Mouse (Mus musculus): ENCODE data around the gene Aldh1l2.
"Not testable (repeated sequence)": the region's sequence is repeated elsewhere in the genome, so short reads cannot be mapped to it uniquely, and the experiment has no call there.

Gene Aldh1l2

GRCm38 (mm10) chr10:83533910-83534283, at the start of gene Aldh1l2:
Gene Aldh1l2 (minus strand): TSS chr10:83534140.
- peak; percentile 60 to 76 for DNase-seq (ENCODE audit: low spot score in 2 of 2)

GRCm38 (mm10) chr10:83565449-83566441, 31.8 kb upstream of the Aldh1l2 start:
- no peak for DNase-seq (ENCODE audit: low spot score in 2 of 2)

- no peak for DNase-seq (ENCODE audit: low spot score in 2 of 2)
Observed at GRCm38 (mm10) chr10:83563005-83563404, 29.1 kb upstream of the Aldh1l2 start.

DNA sequence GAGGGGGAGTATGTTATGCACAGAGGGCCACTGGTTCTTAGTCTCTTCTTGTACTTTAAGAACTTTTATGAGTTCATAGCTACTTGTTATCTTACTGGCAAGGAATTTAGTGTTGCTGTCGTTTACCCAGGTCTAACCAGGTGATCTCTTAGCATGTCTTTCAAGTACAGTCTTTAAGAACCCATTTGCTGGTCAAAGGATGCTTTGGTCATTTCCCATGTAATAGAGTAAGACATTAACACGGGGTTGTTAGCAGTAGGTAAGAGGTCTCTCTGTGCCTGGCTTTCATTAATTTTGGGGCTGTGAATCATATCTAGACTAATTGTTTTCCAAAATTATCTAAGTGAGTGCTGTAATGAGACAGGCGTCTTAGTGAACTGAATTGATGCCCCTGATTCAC, 11.4 kb upstream of the Aldh1l2 start:
- DNase-seq (ENCODE audit: low spot score in 2 of 2), result no peak

DNA sequence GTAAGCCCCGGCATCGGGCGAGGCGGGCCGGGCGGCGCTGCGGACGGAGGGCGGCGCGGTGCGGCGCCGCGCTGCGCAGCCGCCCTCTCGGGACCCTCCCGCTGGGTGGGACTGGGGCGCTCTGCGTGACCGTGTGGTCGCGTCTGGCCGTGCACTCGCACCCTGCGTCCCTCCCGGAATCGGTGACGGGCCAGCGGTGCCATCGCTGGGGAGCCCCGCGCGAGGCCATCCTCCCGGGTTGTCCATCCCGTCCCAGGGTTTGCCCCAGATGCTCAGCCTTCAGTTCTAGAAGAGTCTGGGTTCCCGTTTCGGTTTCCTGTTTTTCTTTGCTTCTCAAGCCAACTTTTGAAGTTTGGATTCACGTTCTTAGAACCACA, 10.2 kb upstream of the Aldh1l2 start:
- no peak for DNase-seq (ENCODE audit: low spot score in 2 of 2)

- DNase-seq (ENCODE audit: low spot score in 2 of 2), result peak; percentile 94 to 97
Observed at GRCm38 (mm10) chr10:83543439-83544102, 9.6 kb upstream of the Aldh1l2 start, which contains the start of gene Washc4. Gene Washc4 (plus strand): TSS chr10:83543752.

DNA sequence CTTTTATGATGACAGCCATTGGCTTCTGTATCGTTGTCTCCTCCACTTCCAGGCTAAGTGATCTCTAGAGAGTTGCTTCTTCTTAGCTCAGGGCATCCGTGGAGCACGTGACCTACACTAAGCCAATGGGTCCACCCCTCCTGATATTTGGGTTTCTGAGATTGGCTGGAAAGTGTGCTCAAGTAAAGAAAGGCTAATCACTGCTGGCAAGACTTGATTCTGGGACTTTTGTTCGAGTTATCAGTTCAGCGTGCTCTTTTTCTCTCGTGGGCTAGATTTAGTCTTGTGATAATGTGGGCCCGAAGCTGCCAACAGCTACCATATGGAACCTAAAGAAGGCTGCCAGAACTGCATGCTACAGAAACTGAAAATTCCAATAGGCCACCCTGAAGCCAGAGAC, 8.3 kb upstream of the Aldh1l2 start:
- DNase-seq (ENCODE audit: low spot score in 2 of 2), result no peak

DNA sequence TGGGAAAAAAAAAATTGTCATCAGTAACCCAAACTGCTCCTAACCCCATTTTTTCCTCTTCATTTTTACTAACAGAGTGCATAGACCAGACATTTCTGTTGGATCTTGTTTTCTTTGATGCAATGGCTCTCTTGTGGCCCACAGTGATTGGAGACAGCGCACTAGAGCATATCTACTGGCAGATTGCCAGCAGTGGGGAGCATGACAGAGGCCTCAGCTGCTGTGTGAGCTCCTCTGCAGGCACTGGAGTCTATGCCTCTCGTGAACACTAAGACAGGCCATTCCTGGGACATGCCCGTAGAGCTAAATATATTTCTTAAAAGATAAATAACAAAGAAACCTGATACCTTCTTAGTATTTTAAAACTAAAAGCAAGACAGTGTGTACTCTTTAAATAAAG, 6.2 kb upstream of the Aldh1l2 start:
- no peak for DNase-seq (ENCODE audit: low spot score in 2 of 2)

GRCm38 (mm10) chr10:83539311-83539980, 5.5 kb upstream of the Aldh1l2 start:
- no peak for DNase-seq (ENCODE audit: low spot score in 2 of 2)

DNA sequence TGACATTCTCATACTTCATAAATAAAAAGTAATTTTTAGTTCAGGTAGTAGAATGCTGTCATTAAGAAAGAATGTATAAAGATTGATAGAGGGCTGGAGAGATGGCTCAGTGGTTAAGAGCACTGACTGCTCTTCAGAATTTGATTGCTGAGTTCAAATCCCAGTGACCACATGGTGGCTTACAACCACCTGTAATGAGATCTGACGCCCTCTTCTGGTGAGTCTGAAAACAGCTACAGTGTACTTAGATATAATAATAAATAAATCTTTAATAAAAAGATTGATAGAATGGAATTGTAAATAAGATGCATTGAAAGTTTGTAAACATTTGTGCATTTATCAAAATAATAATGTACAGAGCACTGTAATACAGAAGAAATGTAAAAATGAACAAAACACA, 2.5 kb upstream of the Aldh1l2 start:
- no peak for DNase-seq (ENCODE audit: low spot score in 2 of 2)

DNA sequence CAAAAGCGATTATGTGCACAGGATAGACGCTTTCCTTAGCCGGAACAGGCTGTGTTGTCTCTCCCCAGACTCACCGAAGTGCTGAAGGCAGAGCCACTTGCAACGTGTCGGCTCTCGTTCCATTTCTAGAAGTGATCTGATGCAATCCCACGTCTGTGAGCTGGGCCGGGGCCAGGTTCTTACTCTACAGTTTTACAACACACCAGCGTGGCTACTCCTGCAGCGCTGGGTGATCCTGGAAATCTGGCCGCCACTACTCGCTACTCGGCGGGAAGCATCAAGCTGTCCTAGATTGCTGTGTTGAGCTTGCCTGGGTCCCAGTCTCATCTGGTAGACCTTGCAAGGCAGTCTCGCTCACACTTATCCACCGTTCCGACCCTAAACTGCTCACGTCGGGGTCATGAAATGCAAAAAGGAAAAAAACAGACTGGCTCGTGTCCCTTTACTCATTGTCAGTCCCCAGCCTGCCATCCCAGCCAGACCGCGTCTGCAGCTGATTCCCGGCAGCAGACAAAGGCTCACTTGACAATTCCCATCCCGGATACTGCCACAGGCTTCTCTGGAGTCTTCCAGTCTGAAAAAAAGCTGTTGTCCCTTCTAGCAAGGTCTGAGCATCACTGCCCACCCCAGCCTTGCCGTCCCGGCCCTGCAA, 556 bp downstream of the Aldh1l2 start:
- peak; percentile 20 to 56 for DNase-seq (ENCODE audit: low spot score in 2 of 2)

DNA sequence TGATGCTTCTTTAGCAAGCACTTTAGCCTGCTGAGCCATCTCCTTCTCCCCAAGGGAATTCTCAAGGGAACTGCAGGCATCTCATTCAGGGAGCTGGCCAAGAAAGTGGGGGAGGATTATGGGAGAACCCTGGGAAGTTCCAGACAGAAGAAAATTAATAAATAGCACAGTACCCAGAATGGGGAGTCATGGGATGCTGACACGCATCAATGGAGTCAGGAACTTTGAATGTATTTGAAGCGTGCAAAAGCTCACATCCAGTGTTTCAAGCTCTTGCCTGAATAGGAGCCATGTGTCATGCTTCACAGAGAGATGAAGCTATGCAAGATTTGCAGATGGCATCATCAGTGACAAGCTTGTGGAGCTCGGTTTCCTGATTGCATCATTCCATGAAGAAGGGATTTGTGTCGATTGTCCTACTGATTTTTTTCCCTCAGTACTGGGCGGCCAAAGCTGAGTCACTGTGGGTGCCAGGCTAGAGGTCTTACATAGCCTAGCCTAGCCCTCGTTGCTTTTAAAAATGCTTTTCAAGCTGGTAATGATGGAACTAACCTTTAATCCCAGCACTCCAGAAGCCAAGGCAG, 3.5 kb downstream of the Aldh1l2 start:
- no peak for DNase-seq (ENCODE audit: low spot score in 2 of 2)

- not testable (repeated sequence) for DNase-seq (ENCODE audit: low spot score in 2 of 2)
Observed at GRCm38 (mm10) chr10:83524238-83524637, 9.7 kb downstream of the Aldh1l2 start.

DNA sequence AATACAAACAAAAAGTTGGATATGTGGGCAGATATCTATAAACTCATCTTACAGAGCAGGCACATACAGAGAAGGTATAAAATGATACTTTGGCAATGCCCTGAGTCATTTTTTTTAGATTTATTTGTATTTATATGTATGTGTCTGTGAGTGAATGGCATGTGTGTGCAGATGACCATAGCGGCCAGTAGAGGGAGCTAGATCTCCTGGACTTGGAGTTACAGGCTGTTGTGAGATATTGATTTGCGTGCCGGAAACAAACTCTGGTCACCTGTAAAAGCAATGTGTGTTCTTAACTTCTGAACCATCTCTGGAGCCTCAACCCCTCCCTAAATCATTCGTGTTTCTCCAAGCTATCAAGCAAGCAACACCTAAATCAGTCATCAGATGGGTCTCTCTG, 12.9 kb downstream of the Aldh1l2 start:
- no peak for DNase-seq (ENCODE audit: low spot score in 2 of 2)

DNA sequence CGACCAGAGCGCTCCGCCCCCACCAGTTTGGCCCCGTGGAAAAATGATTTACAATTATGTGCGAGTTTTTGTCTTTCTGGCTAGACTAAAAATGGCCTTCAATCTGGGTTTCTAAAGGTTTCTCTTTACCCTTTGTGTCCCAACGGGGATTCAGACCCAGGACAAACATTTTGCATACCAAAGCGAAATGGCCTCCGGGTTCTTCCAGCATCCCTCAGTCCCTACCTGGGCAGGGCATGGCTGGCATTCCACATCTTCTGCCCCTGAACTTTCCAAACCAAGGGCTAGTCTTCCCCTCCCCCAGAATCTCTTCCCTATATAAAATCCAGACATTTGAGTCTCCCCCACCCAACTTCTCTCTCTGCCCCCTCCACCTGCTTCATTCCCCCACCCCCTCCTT, 20.2 kb downstream of the Aldh1l2 start:
- no peak for DNase-seq (ENCODE audit: low spot score in 2 of 2)

- DNase-seq (ENCODE audit: low spot score in 2 of 2), result no peak
Observed at GRCm38 (mm10) chr10:83511304-83511703, 22.6 kb downstream of the Aldh1l2 start.

DNA sequence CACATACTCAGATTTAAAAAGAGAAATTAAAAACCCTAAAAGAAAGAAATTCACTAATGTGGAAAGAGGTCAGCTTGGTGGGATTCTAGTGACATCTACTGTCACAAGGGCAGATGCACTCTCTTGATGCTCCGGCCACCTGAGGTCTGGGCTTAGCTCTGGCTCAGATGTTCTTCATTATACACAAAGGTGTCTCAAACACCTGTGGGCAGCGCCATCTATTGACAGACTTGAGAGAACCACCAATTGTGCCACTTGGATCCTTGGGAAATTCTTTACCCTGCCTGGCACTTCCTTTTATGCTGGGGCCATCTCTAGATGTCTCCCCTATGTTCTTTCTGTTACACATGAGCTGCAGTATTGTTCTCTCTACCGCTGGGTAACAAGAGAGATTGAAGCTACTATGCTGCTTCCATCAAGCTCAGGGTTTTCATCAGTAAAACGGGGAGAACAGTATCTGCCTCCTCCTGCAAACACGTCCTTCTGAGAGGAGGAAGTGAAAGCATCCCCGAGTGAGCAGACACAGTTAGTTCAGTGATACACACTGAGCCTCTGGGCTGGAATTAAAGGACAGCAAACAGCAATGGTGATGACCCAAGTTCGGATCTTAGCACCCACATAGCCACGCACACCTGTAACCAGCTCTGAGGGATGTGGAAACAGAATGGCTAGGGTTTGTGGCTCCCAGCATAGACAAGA, 24.8 kb downstream of the Aldh1l2 start:
- no peak for DNase-seq (ENCODE audit: low spot score in 2 of 2)

DNA sequence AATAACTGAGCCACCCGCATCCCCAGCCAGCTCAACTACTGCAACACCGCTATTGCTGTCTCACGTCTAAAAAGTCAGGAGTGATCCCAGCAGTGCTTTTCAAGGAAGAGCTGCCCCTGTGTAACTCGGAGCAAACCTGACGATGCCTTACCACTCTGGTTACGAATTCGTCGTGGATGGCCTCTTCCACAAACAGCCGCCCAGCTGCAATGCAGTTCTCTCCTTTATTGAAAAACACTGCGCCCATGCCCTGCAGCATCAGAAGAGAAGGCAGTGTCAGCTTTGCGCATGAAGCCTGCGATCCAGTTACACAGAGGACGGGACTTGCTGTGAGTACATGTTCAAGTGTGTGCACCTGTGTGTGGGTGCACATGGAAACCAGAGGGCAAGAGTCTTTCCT, 36.6 kb downstream of the Aldh1l2 start:
- no peak for DNase-seq (ENCODE audit: low spot score in 2 of 2)

GRCm38 (mm10) chr10:83490506-83490905, 43.4 kb downstream of the Aldh1l2 start:
- DNase-seq (ENCODE audit: low spot score in 2 of 2), result no peak

- DNase-seq (ENCODE audit: low spot score in 2 of 2), result no peak
Observed at GRCm38 (mm10) chr10:83477286-83477685, 56.7 kb downstream of the Aldh1l2 start.

DNA sequence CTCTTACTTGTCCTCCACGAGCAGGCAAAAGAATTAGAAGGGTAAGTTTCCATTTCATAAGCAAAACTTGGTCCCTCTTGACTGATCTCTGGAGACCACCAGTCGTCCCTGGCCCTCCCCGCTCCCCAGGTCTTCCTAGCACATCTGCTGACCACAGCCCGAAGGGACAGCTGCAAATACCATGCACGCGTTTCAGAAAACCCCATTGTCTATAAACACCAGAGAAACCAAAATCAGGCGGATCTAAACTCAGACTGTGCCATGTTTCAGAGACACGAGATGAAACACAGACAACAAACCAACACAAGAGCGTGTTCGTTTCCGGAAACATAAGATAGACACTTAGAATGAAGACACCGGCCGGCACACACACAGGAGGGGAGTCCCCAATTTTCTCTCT, 58.7 kb downstream of the Aldh1l2 start:
- no peak for DNase-seq (ENCODE audit: low spot score in 2 of 2)
